Mouse (Mus musculus): ENCODE data around the gene Pitpnc1. TPM values are rescaled to one million over a fixed set of nuclear protein-coding genes. Genes with fewer than 3 reads are reported as not detected.

Pitpnc1 gene
- polyA plus RNA-seq, 1 experiment from 2014 or later = 16.2 TPM

DNA sequence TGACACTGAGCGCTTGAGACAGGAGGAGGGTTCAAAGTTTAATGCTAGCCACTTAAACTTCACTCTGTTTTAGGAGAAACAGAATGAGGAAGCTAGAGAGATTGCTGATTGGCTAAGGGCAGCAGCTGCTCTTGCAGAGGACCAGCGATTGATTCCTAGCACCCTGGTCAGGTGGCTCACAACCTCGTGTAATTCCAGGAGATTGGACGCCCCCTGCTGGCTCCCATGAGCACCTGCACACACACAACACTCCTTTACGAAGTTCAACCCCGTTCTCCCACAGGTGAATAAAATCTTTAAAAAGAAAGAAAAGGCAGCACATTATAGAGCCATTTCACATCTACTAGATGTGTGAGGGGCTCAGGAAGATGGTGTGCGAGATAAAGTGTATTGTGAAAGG lies 224.8 kb downstream of the Pitpnc1 start:
- Histone ChIP-seq H3K27ac (ENCODE audit: low read length) (no peak overlapping the region), H3K9ac (ENCODE audit: low read length) (no peak overlapping the region), H3K36me3 (ENCODE audit: control insufficient read depth, insufficient read depth, low read length) (peaks cover 3% of the 10 kb centered on the region; the same call in 1 of the 2 replicates), H3K27me3 (ENCODE audit: control insufficient read depth, insufficient read depth, low read depth, low read length) (no peaks in the 10 kb centered on the region), H3K4me3 (ENCODE audit: low read length) (no peak overlapping the region), H3K4me1 (replicated peaks; ENCODE audit: control insufficient read depth, insufficient read depth, low read length) (no peaks in the 10 kb centered on the region), H3K4me2 (ENCODE audit: low read depth, low read length) (no peak overlapping the region), H3K9me3 (ENCODE audit: control insufficient read depth, low read length) (no peaks in the 10 kb centered on the region)
- ATAC-seq (ENCODE audit: low read depth) = no peak
- WGBS = 88% methylated on average over 7 of the region's 7 CpGs

DNA sequence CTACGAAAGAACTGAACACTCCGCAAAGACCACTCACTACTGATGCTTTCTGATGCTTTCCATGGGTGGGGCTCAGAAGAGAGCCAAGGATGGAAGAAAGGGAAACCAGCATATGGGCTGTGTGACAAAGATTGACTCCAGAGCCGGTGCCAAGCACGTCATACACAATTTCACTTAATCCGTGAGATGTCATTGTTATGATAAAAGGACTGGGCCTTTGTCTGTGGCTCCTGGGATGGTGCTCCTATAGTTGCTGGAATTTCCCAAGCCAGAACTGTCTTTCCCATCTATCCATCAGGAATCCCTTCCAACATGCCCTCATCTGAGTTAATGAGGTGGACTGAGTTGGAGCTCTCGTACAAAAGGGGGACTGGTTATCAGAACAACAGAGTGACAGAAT lies 227.4 kb downstream of the Pitpnc1 start:
- no peak for ATAC-seq (ENCODE audit: low read depth)
- H3K36me3 ChIP-seq (ENCODE audit: control insufficient read depth, insufficient read depth, low read length) = peaks cover 3% of the 10 kb centered on the region; the same call in 1 of the 2 replicates
- H3K4me3 ChIP-seq (ENCODE audit: low read length) = no peak overlapping the region

DNA sequence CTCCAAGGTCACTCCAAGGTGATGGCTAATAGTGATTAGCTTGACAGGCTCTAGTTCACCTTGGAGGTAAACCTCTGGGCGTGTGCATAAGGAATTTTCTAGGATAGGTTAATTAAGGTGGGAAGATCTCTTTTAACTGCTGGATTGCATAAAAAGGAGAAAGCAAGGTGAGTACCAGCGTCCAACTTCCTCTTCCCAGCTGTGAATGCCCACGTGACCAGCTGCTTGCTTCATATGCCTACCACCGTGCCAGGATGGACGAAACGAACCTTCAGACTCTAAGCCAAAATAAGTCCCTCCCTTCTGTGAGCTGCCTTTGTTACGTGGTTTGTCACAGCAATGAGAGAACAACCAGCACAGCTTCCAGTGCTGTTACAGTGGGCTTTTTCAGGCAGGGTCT lies 228.8 kb downstream of the Pitpnc1 start:
- Histone ChIP-seq H3K27ac (ENCODE audit: low read length) (no peak overlapping the region), H3K4me3 (ENCODE audit: low read length) (no peak overlapping the region), H3K4me1 (replicated peaks; ENCODE audit: control insufficient read depth, insufficient read depth, low read length) (no peaks in the 10 kb centered on the region), H3K9me3 (ENCODE audit: control insufficient read depth, low read length) (no peaks in the 10 kb centered on the region), H3K36me3 (ENCODE audit: control insufficient read depth, insufficient read depth, low read length) (peaks cover 3% of the 10 kb centered on the region; the same call in 1 of the 2 replicates), H3K27me3 (ENCODE audit: control insufficient read depth, insufficient read depth, low read depth, low read length) (no peaks in the 10 kb centered on the region), H3K4me2 (ENCODE audit: low read depth, low read length) (no peak overlapping the region), H3K9ac (ENCODE audit: low read length) (no peak overlapping the region)
- WGBS = 86% methylated on average over 7 of the region's 7 CpGs
- ATAC-seq (ENCODE audit: low read depth) = no peak

More for the DNA sequence above, 227.4 kb downstream of the Pitpnc1 start:
- Histone ChIP-seq H3K27ac (ENCODE audit: low read length) (no peak overlapping the region), H3K4me1 (replicated peaks; ENCODE audit: control insufficient read depth, insufficient read depth, low read length) (no peaks in the 10 kb centered on the region), H3K27me3 (ENCODE audit: control insufficient read depth, insufficient read depth, low read depth, low read length) (no peaks in the 10 kb centered on the region), H3K4me2 (ENCODE audit: low read depth, low read length) (no peak overlapping the region), H3K9me3 (ENCODE audit: control insufficient read depth, low read length) (no peaks in the 10 kb centered on the region), H3K9ac (ENCODE audit: low read length) (no peak overlapping the region)
- 77% methylated on average over 6 of the region's 6 CpGs for WGBS

DNA sequence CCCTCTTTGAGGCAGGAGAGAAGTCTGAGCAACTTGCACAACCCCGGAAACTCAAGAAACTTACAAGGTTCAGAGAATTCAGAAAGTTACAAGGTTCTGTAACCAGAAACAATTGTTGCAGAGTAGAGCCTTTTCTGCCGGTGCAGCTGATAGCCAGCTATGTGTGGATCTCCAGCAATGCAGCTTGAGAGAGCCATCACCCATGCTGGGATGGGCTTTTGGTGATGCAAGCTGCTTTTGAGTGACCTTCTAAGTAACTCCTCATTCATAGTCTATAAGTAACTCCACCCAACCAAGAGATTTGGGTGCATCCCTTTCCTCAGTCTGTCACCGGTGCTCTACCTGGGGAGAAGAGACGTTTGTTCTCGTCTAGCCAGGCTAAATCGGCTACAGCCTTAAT lies 232.0 kb downstream of the Pitpnc1 start:
- WGBS = 87% methylated on average over 6 of the region's 6 CpGs
- no peak for ATAC-seq (ENCODE audit: low read depth)
- no peak overlapping the region for H3K9ac ChIP-seq (ENCODE audit: low read length)

DNA sequence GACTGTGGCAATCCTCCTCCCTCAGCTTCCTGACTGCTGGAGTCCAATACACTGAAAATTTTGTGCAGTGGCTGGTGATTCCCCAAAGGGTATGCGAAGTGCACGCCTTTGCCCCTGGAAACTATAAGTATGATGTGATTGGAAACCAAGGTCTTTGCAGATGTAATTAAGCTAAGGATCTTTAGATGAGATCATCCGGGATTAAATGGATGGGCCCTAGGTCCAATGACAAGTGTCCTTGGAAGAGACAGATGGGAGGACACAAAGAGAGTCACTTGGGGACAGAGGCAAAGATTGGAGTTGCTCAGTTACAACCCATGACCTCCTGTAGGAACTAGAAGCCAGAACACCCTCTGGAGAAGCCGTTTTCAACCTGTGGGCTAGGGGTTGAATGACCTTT lies 233.0 kb downstream of the Pitpnc1 start:
- ATAC-seq (ENCODE audit: low read depth) = no peak
- 89% methylated on average over 4 of the region's 4 CpGs for WGBS
- Histone ChIP-seq H3K4me1 (replicated peaks; ENCODE audit: control insufficient read depth, insufficient read depth, low read length) (no peaks in the 10 kb centered on the region), H3K36me3 (ENCODE audit: control insufficient read depth, insufficient read depth, low read length) (no peaks in the 10 kb centered on the region; the same call in 1 of the 2 replicates), H3K27ac (ENCODE audit: low read length) (no peak overlapping the region), H3K27me3 (ENCODE audit: control insufficient read depth, insufficient read depth, low read depth, low read length) (no peaks in the 10 kb centered on the region), H3K9me3 (ENCODE audit: control insufficient read depth, low read length) (no peaks in the 10 kb centered on the region), H3K9ac (ENCODE audit: low read length) (no peak overlapping the region), H3K4me2 (ENCODE audit: low read depth, low read length) (no peak overlapping the region), H3K4me3 (ENCODE audit: low read length) (no peak overlapping the region)

More for the DNA sequence above, 232.0 kb downstream of the Pitpnc1 start:
- Histone ChIP-seq H3K4me1 (replicated peaks; ENCODE audit: control insufficient read depth, insufficient read depth, low read length) (no peaks in the 10 kb centered on the region), H3K4me3 (ENCODE audit: low read length) (no peak overlapping the region), H3K4me2 (ENCODE audit: low read depth, low read length) (no peak overlapping the region), H3K36me3 (ENCODE audit: control insufficient read depth, insufficient read depth, low read length) (no peaks in the 10 kb centered on the region; the same call in 1 of the 2 replicates), H3K27me3 (ENCODE audit: control insufficient read depth, insufficient read depth, low read depth, low read length) (no peaks in the 10 kb centered on the region), H3K9me3 (ENCODE audit: control insufficient read depth, low read length) (no peaks in the 10 kb centered on the region), H3K27ac (ENCODE audit: low read length) (no peak overlapping the region)

DNA sequence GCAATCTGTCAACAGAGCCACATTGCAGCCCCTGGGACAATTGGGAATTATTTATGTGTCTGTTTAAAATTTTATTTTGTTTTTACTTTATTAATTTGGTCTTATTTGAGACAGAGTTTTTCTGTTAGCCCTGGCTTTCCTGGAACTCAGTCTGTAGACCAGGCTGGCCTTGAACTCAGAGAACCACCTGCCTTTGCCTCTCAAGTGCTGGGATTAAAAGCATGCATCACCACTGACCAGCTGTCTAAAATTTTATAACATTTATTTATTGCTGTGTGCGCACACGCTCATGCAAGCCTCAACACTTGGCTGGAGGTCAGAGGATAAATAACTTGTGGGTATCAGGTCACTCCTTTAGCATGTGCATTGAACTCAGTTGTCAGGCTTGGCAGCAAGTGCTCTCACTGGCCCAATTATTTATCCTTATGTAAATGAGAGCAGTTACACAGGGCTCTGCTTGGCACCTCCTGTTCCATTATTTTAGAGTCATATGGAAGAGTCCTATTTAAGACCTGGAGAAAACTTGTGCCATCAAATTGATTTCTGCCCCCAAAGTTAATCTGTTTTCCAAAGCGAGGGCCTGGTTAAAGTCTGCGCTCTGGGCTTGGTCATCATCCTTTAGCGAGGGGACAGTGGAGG lies 237.1 kb downstream of the Pitpnc1 start:
- ATAC-seq (ENCODE audit: low read depth) = no peak
- Histone ChIP-seq H3K4me3 (ENCODE audit: low read length) (no peak overlapping the region), H3K4me1 (replicated peaks; ENCODE audit: control insufficient read depth, insufficient read depth, low read length) (no peaks in the 10 kb centered on the region), H3K27ac (ENCODE audit: low read length) (no peak overlapping the region), H3K27me3 (ENCODE audit: control insufficient read depth, insufficient read depth, low read depth, low read length) (no peaks in the 10 kb centered on the region), H3K4me2 (ENCODE audit: low read depth, low read length) (no peak overlapping the region), H3K9ac (ENCODE audit: low read length) (no peak overlapping the region), H3K9me3 (ENCODE audit: control insufficient read depth, low read length) (no peaks in the 10 kb centered on the region), H3K36me3 (ENCODE audit: control insufficient read depth, insufficient read depth, low read length) (no peaks in the 10 kb centered on the region; the same call in 1 of the 2 replicates)
- WGBS = 85% methylated on average over 5 of the region's 5 CpGs

DNA sequence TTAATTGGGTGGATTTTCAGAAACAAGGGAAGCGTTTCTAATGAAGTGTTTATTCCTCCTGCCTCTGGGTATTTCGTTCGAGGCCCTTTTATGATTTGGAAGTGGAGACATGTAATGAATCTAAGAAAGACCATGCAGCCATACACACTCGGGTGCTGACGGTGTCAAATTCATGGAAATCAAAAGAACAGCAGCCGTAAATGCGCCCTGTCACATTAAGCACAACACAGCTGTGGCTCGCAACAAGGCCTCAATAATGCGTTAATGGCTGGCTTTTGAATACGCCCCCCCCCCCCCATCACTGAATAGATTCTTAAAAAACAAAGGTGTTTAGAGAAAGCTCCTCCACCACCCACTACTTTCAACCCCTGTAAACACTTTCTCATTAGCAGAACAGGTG lies 240.4 kb downstream of the Pitpnc1 start:
- ATAC-seq (ENCODE audit: low read depth) = no peak
- no peaks in the 10 kb centered on the region for H3K4me1 ChIP-seq (replicated peaks; ENCODE audit: control insufficient read depth, insufficient read depth, low read length)
- no peak overlapping the region for H3K27ac ChIP-seq (ENCODE audit: low read length)
- no peaks in the 10 kb centered on the region for H3K9me3 ChIP-seq (ENCODE audit: control insufficient read depth, low read length)
- no peak overlapping the region for H3K4me2 ChIP-seq (ENCODE audit: low read depth, low read length)
- 75% methylated on average over 10 of the region's 10 CpGs for WGBS
- no peaks in the 10 kb centered on the region; the same call in 1 of the 2 replicates for H3K36me3 ChIP-seq (ENCODE audit: control insufficient read depth, insufficient read depth, low read length)
- no peaks in the 10 kb centered on the region for H3K27me3 ChIP-seq (ENCODE audit: control insufficient read depth, insufficient read depth, low read depth, low read length)
- no peak overlapping the region for H3K4me3 ChIP-seq (ENCODE audit: low read length)
- H3K9ac ChIP-seq (ENCODE audit: low read length) = no peak overlapping the region

DNA sequence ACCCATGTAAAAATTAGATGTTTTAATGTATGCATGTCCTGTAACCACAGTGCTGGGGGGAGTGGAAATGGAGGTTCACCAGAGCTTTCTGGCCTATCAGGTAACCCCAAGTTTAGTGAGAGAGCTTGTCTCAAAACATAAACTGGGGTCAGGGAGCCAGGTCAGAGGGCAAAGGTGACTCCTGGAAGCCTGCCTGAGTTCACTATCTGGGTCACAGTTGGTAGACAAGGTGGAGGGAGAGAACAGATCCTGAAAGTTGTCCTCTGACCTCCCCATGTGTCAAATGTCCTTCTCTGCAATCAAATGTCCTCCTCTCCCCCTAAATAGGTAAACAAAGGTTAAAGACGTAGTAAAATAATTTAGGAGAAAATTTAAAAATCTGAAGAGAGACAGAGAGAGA lies 244.1 kb downstream of the Pitpnc1 start:
- H3K36me3 ChIP-seq (ENCODE audit: control insufficient read depth, insufficient read depth, low read length) = no peaks in the 10 kb centered on the region
- H3K27me3 ChIP-seq (ENCODE audit: control insufficient read depth, insufficient read depth, low read depth, low read length) = no peaks in the 10 kb centered on the region
- no peaks in the 10 kb centered on the region; the same call in 1 of the 2 replicates for H3K4me1 ChIP-seq (replicated peaks; ENCODE audit: control insufficient read depth, insufficient read depth, low read length)
- ATAC-seq (ENCODE audit: low read depth) = no peak
- no peak overlapping the region for H3K4me3 ChIP-seq (ENCODE audit: low read length)
- WGBS = 80% methylated on average over 1 of the region's 1 CpGs
- H3K9ac ChIP-seq (ENCODE audit: low read length) = no peak overlapping the region
- H3K27ac ChIP-seq (ENCODE audit: low read length) = no peak overlapping the region
- no peak overlapping the region for H3K4me2 ChIP-seq (ENCODE audit: low read depth, low read length)
- H3K9me3 ChIP-seq (ENCODE audit: control insufficient read depth, low read length) = no peaks in the 10 kb centered on the region

DNA sequence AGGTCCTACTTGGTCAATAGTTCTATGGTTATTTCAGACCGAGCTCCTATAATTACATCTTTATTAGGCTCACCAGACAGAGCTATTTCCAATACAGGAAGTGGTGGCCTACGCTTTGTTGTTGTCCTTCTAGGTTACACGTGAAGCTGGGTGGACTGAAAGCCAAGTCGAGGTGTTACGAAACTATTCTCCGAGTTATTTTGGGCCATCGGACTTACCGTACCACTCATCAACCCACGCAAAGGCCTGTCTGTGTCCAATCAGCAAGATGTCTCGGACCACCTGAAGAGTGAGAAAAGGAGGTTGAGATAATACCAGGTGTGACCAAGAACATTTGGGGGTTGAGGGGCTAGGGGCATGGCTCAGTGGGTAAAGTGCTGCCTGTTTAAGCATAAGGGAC lies 244.5 kb downstream of the Pitpnc1 start:
- Histone ChIP-seq H3K27ac (ENCODE audit: low read length) (no peak overlapping the region), H3K4me2 (ENCODE audit: low read depth, low read length) (no peak overlapping the region), H3K36me3 (ENCODE audit: control insufficient read depth, insufficient read depth, low read length) (no peaks in the 10 kb centered on the region), H3K4me3 (ENCODE audit: low read length) (no peak overlapping the region), H3K4me1 (replicated peaks; ENCODE audit: control insufficient read depth, insufficient read depth, low read length) (no peaks in the 10 kb centered on the region; the same call in 1 of the 2 replicates), H3K27me3 (ENCODE audit: control insufficient read depth, insufficient read depth, low read depth, low read length) (no peaks in the 10 kb centered on the region), H3K9ac (ENCODE audit: low read length) (no peak overlapping the region), H3K9me3 (ENCODE audit: control insufficient read depth, low read length) (no peaks in the 10 kb centered on the region)
- ATAC-seq (ENCODE audit: low read depth) = no peak
- whole genome bisulfite sequencing = 87% methylated on average over 10 of the region's 10 CpGs
